Comparison of ENCODE assay signal across 16 mouse cellular contexts in the genomic region with DNA sequence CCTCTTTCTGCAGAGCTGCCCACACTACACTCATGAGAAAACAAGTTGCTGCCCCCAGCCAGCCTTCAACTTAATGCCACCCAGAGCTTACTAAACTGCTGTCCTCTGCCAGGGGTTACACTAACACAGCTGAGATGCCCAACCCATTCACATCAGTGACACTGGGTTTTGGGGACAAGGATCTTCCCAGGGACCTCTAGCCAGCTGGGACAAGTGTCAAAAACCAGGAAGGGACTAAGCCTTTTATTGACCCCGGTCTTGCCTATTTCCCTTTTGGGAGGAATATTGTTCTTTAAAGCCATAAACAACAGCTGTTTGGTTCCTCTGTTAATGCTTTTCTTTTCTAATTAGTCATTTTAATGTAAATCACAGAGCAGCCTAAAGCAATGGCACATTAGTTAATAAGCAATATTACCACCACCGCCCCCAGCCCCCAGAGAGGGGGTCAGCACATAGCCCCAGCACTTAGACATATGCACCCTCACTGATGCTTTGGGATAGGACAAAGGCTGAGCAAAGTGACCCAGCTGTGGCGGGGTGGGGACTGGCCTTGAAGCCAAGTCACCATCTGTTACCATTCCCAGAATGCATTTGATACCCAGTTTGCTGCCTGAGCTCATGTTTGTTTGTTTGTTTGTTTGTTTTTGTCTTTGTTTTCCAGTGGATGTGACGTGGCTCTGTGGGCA.
DNase-seq lines count a peak whose midpoint lies in the region; ATAC-seq lines count a peak whose summit lies in the region.
"Had no signal": no experiment of that assay in that cellular context is flagged by ENCODE, and none has a peak within 500 bp of the region (broad histone marks: within the 10 kb centered on the region; RNA-seq: fewer than 3 reads in every experiment).

No protein-coding gene starts in this region.

- H3K36me3 ChIP-seq in hindbrain, embryonic 10.5 days = peaks cover 11% of the 10 kb centered on the region; the same call in 1 of the 2 replicates
- H3K36me3 ChIP-seq in hindbrain, embryonic 16.5 days (ENCODE audit: control insufficient read depth, insufficient read depth, low read length) = peaks cover 6% of the 10 kb centered on the region; the same call in 1 of the 2 replicates
- no peaks in the 10 kb centered on the region for H3K36me3 ChIP-seq in hindbrain, embryonic 11.5 days (ENCODE audit: control insufficient read depth, insufficient read depth, low read length)
- H3K36me3 ChIP-seq in midbrain, embryonic 13.5 days = 0 out of 2 replicates have a peak, but pooled peaks cover 11% of the 10 kb centered on the region
- H3K36me3 ChIP-seq in heart, embryonic 10.5 days = peaks cover 6% of the 10 kb centered on the region
- H3K36me3 ChIP-seq: liver, embryonic 13.5 days had no signal

- H3K4me3 ChIP-seq in hindbrain, embryonic 10.5 days = no peak overlapping the region
- no peak overlapping the region for H3K4me3 ChIP-seq in hindbrain, embryonic 16.5 days (ENCODE audit: low read length)
- H3K4me3 ChIP-seq in hindbrain, embryonic 11.5 days (ENCODE audit: low read depth, low read length) = no peak overlapping the region
- H3K4me3 ChIP-seq in midbrain, embryonic 13.5 days (replicated peaks) = no peak overlapping the region
- H3K4me3 ChIP-seq in heart, embryonic 10.5 days = no peak overlapping the region
- H3K4me3 ChIP-seq: liver, embryonic 13.5 days had no signal

- ATAC-seq in hindbrain, embryonic 16.5 days = no peak
- ATAC-seq in hindbrain, embryonic 11.5 days (ENCODE audit: low FRiP score) = peak; percentile 82
- ATAC-seq in midbrain, embryonic 13.5 days = peak; percentile 74; the same call in 1 of the 2 replicates
- ATAC-seq in activated CD4-positive, CD25-positive, alpha-beta regulatory T cell, adult 4 months = no peak
- ATAC-seq: intestine, embryonic 16.5 days; Patski had no signal

- peak; percentile 44 for DNase-seq in hindbrain, embryonic 10.5 days (ENCODE audit: low spot score)
- peak; percentile 47 for DNase-seq in hindbrain, embryonic 11.5 days (ENCODE audit: low spot score)
- peak; percentile 73 for DNase-seq in retina, postnatal 1 day
- no peak for DNase-seq in heart, embryonic 10.5 days (ENCODE audit: low spot score)
- DNase-seq in lung, postnatal 36 days = no peak
- DNase-seq: cerebellum, adult 8-10 months; heart, postnatal 14 days; kidney, postnatal 14 days; liver, embryonic 13.5 days; right cerebral cortex, adult 18-20 months; thymus, postnatal 4 days had no signal

- no peak overlapping the region for H3K4me2 ChIP-seq in hindbrain, embryonic 16.5 days (ENCODE audit: low read length)
- no peak overlapping the region for H3K4me2 ChIP-seq in hindbrain, embryonic 11.5 days (replicated peaks; ENCODE audit: low read depth, low read length)
- H3K4me2 ChIP-seq in midbrain, embryonic 13.5 days (replicated peaks) = no peak overlapping the region
- H3K4me2 ChIP-seq: liver, embryonic 13.5 days had no signal

- H3K27ac ChIP-seq in hindbrain, embryonic 10.5 days = peak overlapping the region; percentile 83
- H3K27ac ChIP-seq in hindbrain, embryonic 16.5 days (ENCODE audit: low read depth, low read length) = no peak overlapping the region
- peak overlapping the region; percentile 71 for H3K27ac ChIP-seq in hindbrain, embryonic 11.5 days (ENCODE audit: low read depth, low read length)
- peak overlapping the region; percentile 68 for H3K27ac ChIP-seq in midbrain, embryonic 13.5 days
- no peak overlapping the region for H3K27ac ChIP-seq in heart, embryonic 10.5 days
- H3K27ac ChIP-seq: liver, embryonic 13.5 days had no signal

- H3K9me3 ChIP-seq in hindbrain, embryonic 10.5 days = peaks cover 6% of the 10 kb centered on the region; the same call in 1 of the 2 replicates
- peaks cover 9% of the 10 kb centered on the region for H3K9me3 ChIP-seq in hindbrain, embryonic 16.5 days (ENCODE audit: control insufficient read depth, low read length)
- H3K9me3 ChIP-seq in hindbrain, embryonic 11.5 days (ENCODE audit: control insufficient read depth, low read length) = no peaks in the 10 kb centered on the region
- peaks cover 5% of the 10 kb centered on the region; the same call in 1 of the 2 replicates for H3K9me3 ChIP-seq in midbrain, embryonic 13.5 days
- no peaks in the 10 kb centered on the region for H3K9me3 ChIP-seq in heart, embryonic 10.5 days
- H3K9me3 ChIP-seq: liver, embryonic 13.5 days had no signal

- no peaks in the 10 kb centered on the region for H3K27me3 ChIP-seq in hindbrain, embryonic 10.5 days (ENCODE audit: insufficient read depth, poor library complexity, severe bottlenecking)
- H3K27me3 ChIP-seq in hindbrain, embryonic 16.5 days (replicated peaks; ENCODE audit: control insufficient read depth, insufficient read depth, low read length) = no peaks in the 10 kb centered on the region
- H3K27me3 ChIP-seq in hindbrain, embryonic 11.5 days (ENCODE audit: control insufficient read depth, insufficient read depth, low read length) = no peaks in the 10 kb centered on the region
- no peaks in the 10 kb centered on the region for H3K27me3 ChIP-seq in midbrain, embryonic 13.5 days
- H3K27me3 ChIP-seq in heart, embryonic 10.5 days (ENCODE audit: insufficient read depth, poor library complexity, severe bottlenecking) = no peaks in the 10 kb centered on the region
- H3K27me3 ChIP-seq: liver, embryonic 13.5 days; Patski had no signal

- 65% methylated on average over 4 of the region's 4 CpGs for WGBS in hindbrain, embryonic 10.5 days
- 39% methylated on average over 4 of the region's 4 CpGs for WGBS in hindbrain, embryonic 16.5 days
- WGBS in hindbrain, embryonic 11.5 days = 54% methylated on average over 4 of the region's 4 CpGs
- WGBS in midbrain, embryonic 13.5 days = 55% methylated on average over 4 of the region's 4 CpGs
- 72% methylated on average over 4 of the region's 4 CpGs for WGBS in heart, embryonic 10.5 days

- H3K9ac ChIP-seq in hindbrain, embryonic 16.5 days (ENCODE audit: low read depth, low read length) = no peak overlapping the region
- H3K9ac ChIP-seq in hindbrain, embryonic 11.5 days (ENCODE audit: low read depth, low read length) = no peak overlapping the region
- no peak overlapping the region for H3K9ac ChIP-seq in midbrain, embryonic 13.5 days (replicated peaks)
- H3K9ac ChIP-seq: liver, embryonic 13.5 days had no signal

- peaks cover 24% of the 10 kb centered on the region for H3K4me1 ChIP-seq in hindbrain, embryonic 10.5 days (replicated peaks)
- peaks cover 9% of the 10 kb centered on the region for H3K4me1 ChIP-seq in hindbrain, embryonic 16.5 days (ENCODE audit: control insufficient read depth, insufficient read depth, low read depth, low read length)
- H3K4me1 ChIP-seq in hindbrain, embryonic 11.5 days (replicated peaks; ENCODE audit: control insufficient read depth, insufficient read depth, low read length) = peaks cover 4% of the 10 kb centered on the region; the same call in 1 of the 2 replicates
- peaks cover 17% of the 10 kb centered on the region for H3K4me1 ChIP-seq in midbrain, embryonic 13.5 days (replicated peaks)
- H3K4me1 ChIP-seq in heart, embryonic 10.5 days = no peaks in the 10 kb centered on the region
- H3K4me1 ChIP-seq: liver, embryonic 13.5 days had no signal

Comparison
In these comparisons a context has a peak if more than half of its experiments do, and no peak if none do; other contexts are left out.
1. H3K27ac ChIP-seq: peak in hindbrain, embryonic 10.5 days (single experiment), hindbrain, embryonic 11.5 days (single experiment) and midbrain, embryonic 13.5 days (single experiment); none in hindbrain, embryonic 16.5 days (single experiment) and heart, embryonic 10.5 days (single experiment).
2. ATAC-seq: peak in hindbrain, embryonic 11.5 days (single experiment) and midbrain, embryonic 13.5 days (single experiment); none in hindbrain, embryonic 16.5 days (single experiment) and activated CD4-positive, CD25-positive, alpha-beta regulatory T cell, adult 4 months (single experiment).
3. DNase-seq: peak in hindbrain, embryonic 10.5 days (single experiment), hindbrain, embryonic 11.5 days (single experiment) and retina, postnatal 1 day (single experiment); none in heart, embryonic 10.5 days (single experiment) and lung, postnatal 36 days (single experiment).